Mouse (Mus musculus): ENCODE measurements around the gene Ddost.
A peak's percentile ranks its signal among the peaks of the same experiment; 100 is the strongest.

Ddost gene

DNA sequence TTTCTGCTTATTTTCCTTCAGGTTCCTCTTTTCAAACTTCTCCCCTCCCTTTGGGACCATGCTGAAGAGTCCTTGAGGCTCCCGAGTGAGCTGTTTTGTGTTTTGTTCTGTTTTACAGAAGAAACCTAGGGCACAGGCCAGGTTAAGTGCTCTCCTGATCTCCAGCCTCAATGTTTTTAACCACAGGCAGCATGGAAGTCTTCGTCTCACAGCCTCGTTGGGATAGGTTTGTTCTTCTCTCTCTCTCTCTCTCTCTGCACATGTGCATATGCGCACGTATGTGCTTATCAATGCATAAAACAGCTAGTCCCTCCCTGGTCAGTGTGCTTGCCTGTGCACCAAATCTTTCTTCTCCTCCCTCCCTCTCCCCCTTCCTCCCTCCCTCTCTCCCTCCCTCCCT lies 32.3 kb downstream of the Ddost start:
- TF ChIP-seq CTCF (conservative IDR thresholded peaks at IDR 0.05; ENCODE audit: low read length), result no peak
- TF ChIP-seq POU5F1 (IDR thresholded peaks at IDR 0.05; ENCODE audit: borderline replicate concordance, low read length), result no peak
- TF ChIP-seq NANOG (IDR thresholded peaks at IDR 0.05; ENCODE audit: borderline replicate concordance, low read length), result no peak
- Histone ChIP-seq H3K4me1 (replicated peaks; ENCODE audit: low read depth, low read length) (peaks cover 14% of the 10 kb centered on the region), H3K9me3 (ENCODE audit: low read length) (no peaks in the 10 kb centered on the region), H3K4me3 (replicated peaks; ENCODE audit: low read length) (no peak overlapping the region), H3K27me3 (ENCODE audit: insufficient read depth, low read length) (no peaks in the 10 kb centered on the region), H3K36me3 (ENCODE audit: insufficient read depth, low read length) (no peaks in the 10 kb centered on the region)

DNA sequence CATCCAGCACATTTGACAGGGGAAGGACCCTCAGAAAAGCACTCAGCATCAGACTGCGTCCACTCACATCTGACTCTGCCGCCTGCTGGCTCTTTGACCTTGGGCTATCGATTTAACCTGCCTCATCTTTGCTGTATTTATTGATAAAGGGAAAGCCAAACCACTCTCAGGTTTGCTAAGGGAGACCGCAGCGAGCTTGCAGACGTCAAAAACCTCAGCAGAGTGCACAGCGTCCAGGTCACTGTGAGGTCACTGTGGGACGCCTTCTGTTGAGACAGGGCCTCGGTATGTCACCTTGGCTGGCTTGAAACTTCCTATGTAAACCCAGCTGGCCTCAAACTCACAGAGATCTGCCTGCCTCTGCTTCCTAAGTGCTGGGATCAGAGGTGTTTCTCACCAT lies 32.8 kb downstream of the Ddost start:
- Histone ChIP-seq H3K4me3 (replicated peaks; ENCODE audit: low read length) (no peak overlapping the region), H3K4me1 (replicated peaks; ENCODE audit: low read depth, low read length) (peaks cover 14% of the 10 kb centered on the region), H3K36me3 (ENCODE audit: insufficient read depth, low read length) (no peaks in the 10 kb centered on the region), H3K27me3 (ENCODE audit: insufficient read depth, low read length) (no peaks in the 10 kb centered on the region), H3K9me3 (ENCODE audit: low read length) (no peaks in the 10 kb centered on the region)
- TF ChIP-seq NANOG (IDR thresholded peaks at IDR 0.05; ENCODE audit: borderline replicate concordance, low read length), result no peak
- no peak for TF ChIP-seq CTCF (conservative IDR thresholded peaks at IDR 0.05; ENCODE audit: low read length)
- no peak for TF ChIP-seq POU5F1 (IDR thresholded peaks at IDR 0.05; ENCODE audit: borderline replicate concordance, low read length)

DNA sequence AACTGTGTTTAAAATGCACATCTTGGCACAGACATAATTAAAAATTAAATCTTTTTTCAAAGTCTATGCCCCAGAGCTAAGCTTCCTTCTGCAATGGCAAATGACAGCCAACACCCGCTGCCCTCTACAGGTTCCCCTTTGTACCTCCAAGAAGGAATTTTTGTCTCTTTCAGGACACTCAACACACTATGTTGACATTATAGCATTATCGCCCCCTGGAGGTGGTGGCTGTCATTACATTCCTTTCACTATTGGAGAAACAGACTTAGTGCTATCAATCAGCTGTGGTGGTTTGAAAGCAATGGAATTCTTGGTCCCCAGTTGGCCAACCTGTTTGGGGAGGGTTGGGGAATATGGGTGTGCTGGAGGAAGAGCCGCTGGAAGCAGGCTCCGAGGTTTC lies 35.4 kb downstream of the Ddost start:
- Histone ChIP-seq H3K9me3 (ENCODE audit: low read length) (no peaks in the 10 kb centered on the region), H3K27me3 (ENCODE audit: insufficient read depth, low read length) (no peaks in the 10 kb centered on the region), H3K4me3 (replicated peaks; ENCODE audit: low read length) (no peak overlapping the region), H3K4me1 (replicated peaks; ENCODE audit: low read depth, low read length) (no peaks in the 10 kb centered on the region; the same call in 1 of the 2 replicates), H3K36me3 (ENCODE audit: insufficient read depth, low read length) (no peaks in the 10 kb centered on the region)
- TF ChIP-seq NANOG (IDR thresholded peaks at IDR 0.05; ENCODE audit: borderline replicate concordance, low read length) (no peak), CTCF (conservative IDR thresholded peaks at IDR 0.05; ENCODE audit: low read length) (peak; percentile 81)

DNA sequence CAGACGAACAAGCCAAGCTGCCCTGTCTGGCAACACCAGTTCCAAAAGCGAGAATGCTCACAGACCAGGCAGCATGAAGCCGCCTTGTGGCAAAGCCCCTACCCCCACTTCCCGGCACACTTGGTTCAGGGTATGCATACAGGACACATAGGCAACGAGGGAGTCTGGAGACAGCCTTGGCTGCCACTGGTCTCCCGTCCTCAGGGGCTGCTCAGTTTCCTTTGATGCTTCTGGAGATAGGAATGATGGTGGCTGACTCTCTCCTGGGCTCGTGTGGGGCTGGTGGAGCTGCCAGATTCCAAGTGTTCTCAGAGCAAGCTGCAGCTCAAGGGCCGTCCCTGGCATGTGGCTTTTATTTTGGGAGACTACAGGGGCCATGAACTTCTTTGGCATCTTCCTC lies 36.9 kb downstream of the Ddost start:
- H3K27me3 ChIP-seq (ENCODE audit: insufficient read depth, low read length), result no peaks in the 10 kb centered on the region
- no peaks in the 10 kb centered on the region for H3K36me3 ChIP-seq (ENCODE audit: insufficient read depth, low read length)
- H3K4me1 ChIP-seq (replicated peaks; ENCODE audit: low read depth, low read length), result no peaks in the 10 kb centered on the region
- TF ChIP-seq POU5F1 (IDR thresholded peaks at IDR 0.05; ENCODE audit: borderline replicate concordance, low read length) (no peak), CTCF (conservative IDR thresholded peaks at IDR 0.05; ENCODE audit: low read length) (no peak), NANOG (IDR thresholded peaks at IDR 0.05; ENCODE audit: borderline replicate concordance, low read length) (no peak)
- no peak overlapping the region for H3K4me3 ChIP-seq (replicated peaks; ENCODE audit: low read length)
- no peaks in the 10 kb centered on the region for H3K9me3 ChIP-seq (ENCODE audit: low read length)

DNA sequence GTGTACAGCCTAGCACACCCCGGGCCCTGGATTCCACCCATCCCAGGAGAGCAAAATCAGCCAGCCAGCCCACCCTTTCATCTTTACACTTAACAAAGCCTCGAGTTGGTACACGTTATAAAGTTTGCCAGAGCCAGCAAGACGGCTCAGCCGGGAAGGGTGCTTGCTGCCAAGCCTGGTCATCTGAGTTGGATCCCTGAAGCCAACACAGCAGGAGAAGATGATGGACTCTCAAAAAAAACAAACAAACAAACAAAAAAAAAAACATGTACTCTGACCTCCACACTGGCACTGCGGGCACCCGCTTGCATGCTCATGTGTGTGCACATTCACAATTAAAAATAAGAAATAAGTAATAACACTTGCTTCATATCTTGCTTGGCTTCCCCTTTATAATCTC lies 37.5 kb downstream of the Ddost start:
- H3K4me1 ChIP-seq (replicated peaks; ENCODE audit: low read depth, low read length), result no peaks in the 10 kb centered on the region
- H3K27me3 ChIP-seq (ENCODE audit: insufficient read depth, low read length), result no peaks in the 10 kb centered on the region
- H3K4me3 ChIP-seq (replicated peaks; ENCODE audit: low read length), result no peak overlapping the region
- no peaks in the 10 kb centered on the region for H3K36me3 ChIP-seq (ENCODE audit: insufficient read depth, low read length)
- TF ChIP-seq CTCF (conservative IDR thresholded peaks at IDR 0.05; ENCODE audit: low read length), result no peak
- no peaks in the 10 kb centered on the region for H3K9me3 ChIP-seq (ENCODE audit: low read length)

DNA sequence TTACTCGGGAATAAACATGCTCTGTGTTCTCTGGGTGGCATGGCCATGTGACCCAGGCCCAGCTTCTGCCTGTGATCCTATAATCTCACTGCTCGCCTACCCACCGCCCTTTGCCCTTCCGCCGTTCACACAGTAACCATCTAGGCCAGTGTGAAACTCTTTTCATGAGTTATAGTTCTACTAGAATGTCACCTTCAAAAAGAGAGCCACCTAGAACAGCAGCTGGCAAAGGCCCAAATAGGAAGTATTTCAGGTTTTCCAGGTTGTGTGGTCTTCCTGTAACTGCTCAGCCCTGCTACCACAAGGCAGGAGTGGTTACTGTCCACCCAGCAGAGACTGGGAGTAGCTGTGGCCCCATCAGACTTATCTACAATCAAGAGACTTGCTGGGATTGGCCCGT lies 38.2 kb downstream of the Ddost start:
- H3K27me3 ChIP-seq (ENCODE audit: insufficient read depth, low read length), result 0 out of 2 replicates have a peak, but pooled peaks cover 1% of the 10 kb centered on the region
- no peaks in the 10 kb centered on the region for H3K4me1 ChIP-seq (replicated peaks; ENCODE audit: low read depth, low read length)
- no peak for TF ChIP-seq NANOG (IDR thresholded peaks at IDR 0.05; ENCODE audit: borderline replicate concordance, low read length)
- TF ChIP-seq CTCF (conservative IDR thresholded peaks at IDR 0.05; ENCODE audit: low read length), result no peak
- TF ChIP-seq POU5F1 (IDR thresholded peaks at IDR 0.05; ENCODE audit: borderline replicate concordance, low read length), result no peak
- no peak overlapping the region for H3K4me3 ChIP-seq (replicated peaks; ENCODE audit: low read length)
- no peaks in the 10 kb centered on the region for H3K9me3 ChIP-seq (ENCODE audit: low read length)
- no peaks in the 10 kb centered on the region for H3K36me3 ChIP-seq (ENCODE audit: insufficient read depth, low read length)

DNA sequence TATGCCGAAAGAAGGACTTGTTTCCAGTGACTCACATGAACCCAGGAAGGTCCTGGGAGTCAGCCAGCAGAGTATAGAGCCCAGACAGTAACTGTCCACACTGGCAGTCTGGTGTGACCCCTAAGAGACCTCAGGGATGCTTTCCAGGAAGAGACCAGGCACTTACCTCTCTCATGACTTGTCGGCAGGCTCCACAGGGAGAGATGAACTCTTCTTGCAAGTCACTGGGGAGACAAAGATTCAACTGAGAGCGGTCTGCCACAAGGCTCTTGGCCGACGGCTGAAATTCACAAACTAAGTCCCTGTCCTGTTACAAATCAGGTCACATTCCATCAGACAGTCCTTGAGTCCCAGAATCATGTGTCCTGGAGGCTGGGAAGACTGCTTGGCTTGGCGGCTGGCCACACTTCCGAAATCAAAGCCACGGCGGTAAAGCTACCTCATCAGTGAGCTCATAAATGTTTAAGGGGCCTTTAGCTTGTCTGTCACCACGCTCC lies 38.9 kb downstream of the Ddost start:
- 0 out of 2 replicates have a peak, but pooled peaks cover 6% of the 10 kb centered on the region for H3K27me3 ChIP-seq (ENCODE audit: insufficient read depth, low read length)
- H3K36me3 ChIP-seq (ENCODE audit: insufficient read depth, low read length), result no peaks in the 10 kb centered on the region
- H3K4me1 ChIP-seq (replicated peaks; ENCODE audit: low read depth, low read length), result no peaks in the 10 kb centered on the region
- TF ChIP-seq CTCF (conservative IDR thresholded peaks at IDR 0.05; ENCODE audit: low read length) (no peak), NANOG (IDR thresholded peaks at IDR 0.05; ENCODE audit: borderline replicate concordance, low read length) (no peak), POU5F1 (IDR thresholded peaks at IDR 0.05; ENCODE audit: borderline replicate concordance, low read length) (no peak)
- no peak overlapping the region for H3K4me3 ChIP-seq (replicated peaks; ENCODE audit: low read length)
- no peaks in the 10 kb centered on the region for H3K9me3 ChIP-seq (ENCODE audit: low read length)

DNA sequence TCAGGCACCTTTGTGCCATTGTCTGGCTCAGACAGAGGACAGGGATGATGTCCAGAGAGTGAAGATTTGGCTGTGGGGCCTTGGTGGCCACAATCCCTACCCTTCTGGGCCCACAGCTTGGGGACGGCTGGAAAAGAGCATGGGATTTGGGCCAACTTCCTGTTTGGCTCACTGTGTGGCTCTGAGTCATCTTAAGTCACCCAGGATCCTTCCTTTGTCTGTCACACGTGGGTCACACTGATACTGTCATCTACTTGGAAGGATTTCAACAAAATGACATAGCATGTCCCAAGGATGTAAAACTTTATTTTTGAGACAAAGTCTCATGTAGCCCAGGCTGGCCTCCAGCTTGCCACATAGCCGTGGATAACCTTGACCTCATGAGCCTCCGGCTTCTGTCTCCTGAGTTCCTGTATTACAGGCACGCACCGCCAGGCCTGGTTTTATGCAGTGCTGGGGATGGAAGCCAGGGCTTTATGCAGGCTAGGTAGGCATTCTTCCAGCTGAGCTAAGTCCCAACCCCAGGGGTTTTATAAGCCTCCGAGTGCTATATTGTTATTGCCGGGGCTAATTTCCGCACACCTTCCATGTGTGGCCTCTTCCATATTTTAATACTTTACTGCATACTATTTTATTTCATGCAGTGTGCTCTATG lies 40.5 kb downstream of the Ddost start:
- 0 out of 2 replicates have a peak, but pooled peaks cover 6% of the 10 kb centered on the region for H3K27me3 ChIP-seq (ENCODE audit: insufficient read depth, low read length)
- TF ChIP-seq CTCF (conservative IDR thresholded peaks at IDR 0.05; ENCODE audit: low read length), result no peak
- no peak for TF ChIP-seq POU5F1 (IDR thresholded peaks at IDR 0.05; ENCODE audit: borderline replicate concordance, low read length)
- TF ChIP-seq NANOG (IDR thresholded peaks at IDR 0.05; ENCODE audit: borderline replicate concordance, low read length), result no peak
- no peak overlapping the region for H3K4me3 ChIP-seq (replicated peaks; ENCODE audit: low read length)
- no peaks in the 10 kb centered on the region for H3K36me3 ChIP-seq (ENCODE audit: insufficient read depth, low read length)
- H3K9me3 ChIP-seq (ENCODE audit: low read length), result no peaks in the 10 kb centered on the region
- no peaks in the 10 kb centered on the region for H3K4me1 ChIP-seq (replicated peaks; ENCODE audit: low read depth, low read length)

DNA sequence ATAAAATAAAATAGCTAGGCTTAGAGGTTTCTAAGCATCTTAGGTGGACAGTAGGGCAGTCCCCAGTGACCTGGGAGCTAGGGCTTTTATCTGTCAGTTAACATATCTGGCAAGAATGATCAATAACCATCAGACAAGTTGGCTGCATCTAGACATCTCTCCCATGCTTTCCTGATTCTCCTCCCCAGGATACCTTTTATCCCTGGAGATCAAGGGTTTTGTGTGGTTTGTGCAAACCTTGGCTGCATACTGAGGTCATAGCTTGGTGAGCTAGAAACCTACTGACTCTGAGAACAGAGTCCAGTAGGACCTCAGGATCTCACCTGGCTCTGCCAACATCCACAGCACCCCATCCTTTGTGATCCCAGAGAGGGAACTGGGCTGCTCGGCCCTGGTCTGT lies 42.8 kb downstream of the Ddost start:
- H3K4me1 ChIP-seq (replicated peaks; ENCODE audit: low read depth, low read length), result peaks cover 9% of the 10 kb centered on the region; the same call in 1 of the 2 replicates
- TF ChIP-seq POU5F1 (IDR thresholded peaks at IDR 0.05; ENCODE audit: borderline replicate concordance, low read length) (no peak), CTCF (conservative IDR thresholded peaks at IDR 0.05; ENCODE audit: low read length) (no peak), NANOG (IDR thresholded peaks at IDR 0.05; ENCODE audit: borderline replicate concordance, low read length) (no peak)
- 0 out of 2 replicates have a peak, but pooled peaks cover 6% of the 10 kb centered on the region for H3K27me3 ChIP-seq (ENCODE audit: insufficient read depth, low read length)
- H3K9me3 ChIP-seq (ENCODE audit: low read length), result no peaks in the 10 kb centered on the region
- H3K4me3 ChIP-seq (replicated peaks; ENCODE audit: low read length), result no peak overlapping the region
- no peaks in the 10 kb centered on the region for H3K36me3 ChIP-seq (ENCODE audit: insufficient read depth, low read length)

All from E14TG2a.4 (cell line).